Mouse (Mus musculus): Measurements from ENCODE around the gene Rapgef1.

GRCm38 (mm10) chr2:29647162-29647561, 27.6 kb downstream of the Rapgef1 start:
- no peak for TF ChIP-seq MAFK (IDR thresholded peaks at IDR 0.05; ENCODE audit: insufficient read depth, low read depth, low read length)
- no peak for TF ChIP-seq ZC3H11A (IDR thresholded peaks at IDR 0.05; ENCODE audit: borderline replicate concordance, low read depth, low read length)
- no peak for TF ChIP-seq HCFC1 (IDR thresholded peaks at IDR 0.05; ENCODE audit: borderline replicate concordance, insufficient read depth, low read length)
- no peak for TF ChIP-seq CHD2 (IDR thresholded peaks at IDR 0.05; ENCODE audit: low read depth, low read length)

Measured in ES-E14 (cell line).